Mouse (Mus musculus) layer of hippocampus, postnatal 36 days (tissue): ENCODE results near the gene Ddx58. TPM values are rescaled to one million over a fixed set of nuclear protein-coding genes. Genes with fewer than 3 reads are reported as not detected.

ENCODE experiments used
- DNase-seq, 2 experiments: peaks; one replicate each; pipeline ENCODE4 v3.0.0; 2022
- total RNA-seq, 2 experiments: library from RNA; stranded (reverse); gene quantifications; 2 replicates each; pipeline ENCODE4 v1.2.3; 2021

Ddx58 gene
- 1 to 10 TPM; 3.5 TPM for total RNA-seq

GRCm38 (mm10) chr4:40239409-40240271, at the start of gene Ddx58:
TSS of gene Ddx58 (minus strand) at chr4:40239828.
- no peak for DNase-seq

GRCm38 (mm10) chr4:40289046-40289445, 49.4 kb upstream of the Ddx58 start:
- DNase-seq = no peak

GRCm38 (mm10) chr4:40287415-40287814, 47.8 kb upstream of the Ddx58 start:
- DNase-seq = no peak

- peak; percentile 34 to 65 for DNase-seq
These were observed 46.0 kb upstream of the Ddx58 start for GRCm38 (mm10) chr4:40285582-40285981.

GRCm38 (mm10) chr4:40279276-40279900, 39.8 kb upstream of the Ddx58 start, which contains the start of gene Ndufb6:
TSS of gene Ndufb6 (minus strand) at chr4:40279421.
- DNase-seq = peak; percentile 92 to 93

- DNase-seq = no peak
These were observed 39.2 kb upstream of the Ddx58 start for GRCm38 (mm10) chr4:40278880-40279275.

- DNase-seq = peak; percentile 95 to 97
These were observed 29.9 kb upstream of the Ddx58 start, which contains the start of the genes Smim27 and Topors for GRCm38 (mm10) chr4:40269430-40270032. TSS of gene Smim27 (plus strand) at chr4:40269579. TSS of gene Topors (minus strand) at chr4:40269850.

- peak in 1 of 2 experiments; percentile 13 for DNase-seq
These were observed 29.2 kb upstream of the Ddx58 start for GRCm38 (mm10) chr4:40268835-40269234.

- DNase-seq = peak; percentile 93 to 94
These were observed 28.7 kb upstream of the Ddx58 start for GRCm38 (mm10) chr4:40268204-40268813.

GRCm38 (mm10) chr4:40267681-40268080, 28.1 kb upstream of the Ddx58 start:
- peak in 1 of 2 experiments; percentile 10 for DNase-seq

GRCm38 (mm10) chr4:40264321-40264720, 24.7 kb upstream of the Ddx58 start:
- no peak for DNase-seq

- DNase-seq = no peak
These were observed 14.9 kb upstream of the Ddx58 start for GRCm38 (mm10) chr4:40254385-40255103.

- DNase-seq = no peak
These were observed 14.1 kb upstream of the Ddx58 start for GRCm38 (mm10) chr4:40253766-40254165.

GRCm38 (mm10) chr4:40250984-40251383, 11.4 kb upstream of the Ddx58 start:
- DNase-seq = no peak

GRCm38 (mm10) chr4:40244035-40244434, 4.4 kb upstream of the Ddx58 start:
- no peak for DNase-seq

GRCm38 (mm10) chr4:40243006-40243405, 3.4 kb upstream of the Ddx58 start:
- no peak for DNase-seq

- DNase-seq = no peak
These were observed 2.3 kb upstream of the Ddx58 start for GRCm38 (mm10) chr4:40241928-40242327.

GRCm38 (mm10) chr4:40240272-40240744, 680 bp upstream of the Ddx58 start:
- no peak for DNase-seq

- no peak for DNase-seq
These were observed 882 bp downstream of the Ddx58 start for GRCm38 (mm10) chr4:40238483-40239408.

- DNase-seq = no peak
These were observed 2.8 kb downstream of the Ddx58 start for GRCm38 (mm10) chr4:40236829-40237228.

- no peak for DNase-seq
These were observed 5.4 kb downstream of the Ddx58 start for GRCm38 (mm10) chr4:40234256-40234655.
